Comparison of ENCODE assay signal across 8 mouse cellular contexts in genomic region chr6:90706490-90706889, GRCm38 (mm10).
DNase-seq lines count a peak whose midpoint lies in the region; ATAC-seq and TF ChIP-seq lines count a peak whose summit lies in the region.

No protein-coding gene starts in this region.

- no peak overlapping the region for H3K4me2 ChIP-seq in midbrain, embryonic 14.5 days (ENCODE audit: low read length)
- H3K4me2 ChIP-seq in forebrain, postnatal 0 days (ENCODE audit: low read depth): no peak overlapping the region
- H3K4me2 ChIP-seq in hindbrain, embryonic 16.5 days (ENCODE audit: low read length): no peak overlapping the region
- no peak overlapping the region for H3K4me2 ChIP-seq in neural tube, embryonic 13.5 days

- DNase-seq in midbrain, embryonic 14.5 days: no peak
- no peak for DNase-seq in midbrain, embryonic 10.5 days (ENCODE audit: low spot score)
- peak; percentile 39 for DNase-seq in forebrain, postnatal 0 days
- DNase-seq in adrenal gland, postnatal 10 days: no peak
- DNase-seq in ovary, postnatal 36 days (ENCODE audit: low spot score): no peak
- DNase-seq in T-cell, adult 2 months (ENCODE audit: low spot score): no peak

- H3K4me3 ChIP-seq in midbrain, embryonic 14.5 days (replicated peaks; ENCODE audit: low read depth, low read length): no peak overlapping the region
- no peak overlapping the region for H3K4me3 ChIP-seq in midbrain, embryonic 10.5 days
- H3K4me3 ChIP-seq in forebrain, postnatal 0 days (ENCODE audit: low read depth, low read length): no peak overlapping the region
- no peak overlapping the region for H3K4me3 ChIP-seq in hindbrain, embryonic 16.5 days (ENCODE audit: low read length)
- no peak overlapping the region for H3K4me3 ChIP-seq in neural tube, embryonic 13.5 days

- no peaks in the 10 kb centered on the region for H3K9me3 ChIP-seq in midbrain, embryonic 14.5 days (ENCODE audit: control insufficient read depth, low read length)
- no peaks in the 10 kb centered on the region for H3K9me3 ChIP-seq in midbrain, embryonic 10.5 days (replicated peaks)
- no peaks in the 10 kb centered on the region for H3K9me3 ChIP-seq in forebrain, postnatal 0 days (ENCODE audit: low read length)
- no peaks in the 10 kb centered on the region for H3K9me3 ChIP-seq in hindbrain, embryonic 16.5 days (ENCODE audit: control insufficient read depth, low read length)
- H3K9me3 ChIP-seq in neural tube, embryonic 13.5 days: no peaks in the 10 kb centered on the region

- peaks cover 39% of the 10 kb centered on the region for H3K4me1 ChIP-seq in midbrain, embryonic 14.5 days (ENCODE audit: control insufficient read depth, insufficient read depth, low read length)
- peaks cover 85% of the 10 kb centered on the region for H3K4me1 ChIP-seq in midbrain, embryonic 10.5 days
- H3K4me1 ChIP-seq in forebrain, postnatal 0 days (ENCODE audit: insufficient read depth): peaks cover 34% of the 10 kb centered on the region
- peaks cover 59% of the 10 kb centered on the region for H3K4me1 ChIP-seq in hindbrain, embryonic 16.5 days (ENCODE audit: control insufficient read depth, insufficient read depth, low read depth, low read length)
- H3K4me1 ChIP-seq in neural tube, embryonic 13.5 days (replicated peaks): peaks cover 89% of the 10 kb centered on the region

- H3K27ac ChIP-seq in midbrain, embryonic 14.5 days (replicated peaks; ENCODE audit: low read depth, low read length): 0 out of 2 replicates have a peak overlapping the region, but pooled peaks have one; percentile 13
- H3K27ac ChIP-seq in midbrain, embryonic 10.5 days (replicated peaks): no peak overlapping the region; the same call in 1 of the 2 replicates
- H3K27ac ChIP-seq in forebrain, postnatal 0 days (ENCODE audit: low read depth, low read length): peak overlapping the region; percentile 45; the same call in 1 of the 2 replicates
- H3K27ac ChIP-seq in hindbrain, embryonic 16.5 days (ENCODE audit: low read depth, low read length): peak overlapping the region; percentile 49; the same call in 1 of the 2 replicates
- H3K27ac ChIP-seq in neural tube, embryonic 13.5 days (replicated peaks): peak overlapping the region; percentile 35

- no peak for TF ChIP-seq CTCF in forebrain, postnatal 0 days (IDR thresholded peaks at IDR 0.05; ENCODE audit: low read depth)

- no peaks in the 10 kb centered on the region for H3K36me3 ChIP-seq in midbrain, embryonic 14.5 days (ENCODE audit: control insufficient read depth, insufficient read depth, low read length)
- H3K36me3 ChIP-seq in midbrain, embryonic 10.5 days: no peaks in the 10 kb centered on the region
- no peaks in the 10 kb centered on the region for H3K36me3 ChIP-seq in forebrain, postnatal 0 days (ENCODE audit: insufficient read depth)
- no peaks in the 10 kb centered on the region for H3K36me3 ChIP-seq in hindbrain, embryonic 16.5 days (ENCODE audit: control insufficient read depth, insufficient read depth, low read length)
- no peaks in the 10 kb centered on the region for H3K36me3 ChIP-seq in neural tube, embryonic 13.5 days

- H3K27me3 ChIP-seq in midbrain, embryonic 14.5 days (ENCODE audit: control insufficient read depth, insufficient read depth, low read length): no peaks in the 10 kb centered on the region
- no peaks in the 10 kb centered on the region for H3K27me3 ChIP-seq in midbrain, embryonic 10.5 days (ENCODE audit: low read depth, poor library complexity, severe bottlenecking)
- H3K27me3 ChIP-seq in forebrain, postnatal 0 days (ENCODE audit: insufficient read depth, low read length): no peaks in the 10 kb centered on the region
- no peaks in the 10 kb centered on the region for H3K27me3 ChIP-seq in hindbrain, embryonic 16.5 days (replicated peaks; ENCODE audit: control insufficient read depth, insufficient read depth, low read length)
- H3K27me3 ChIP-seq in neural tube, embryonic 13.5 days: no peaks in the 10 kb centered on the region

- ATAC-seq in midbrain, embryonic 14.5 days (ENCODE audit: low FRiP score, low TSS enrichment): no peak
- ATAC-seq in forebrain, postnatal 0 days: peak; percentile 79
- peak; percentile 78 for ATAC-seq in hindbrain, embryonic 16.5 days
- ATAC-seq in neural tube, embryonic 13.5 days (ENCODE audit: low read depth): no peak

- 81% methylated on average over 10 of the region's 10 CpGs for WGBS in midbrain, embryonic 14.5 days
- 88% methylated on average over 10 of the region's 10 CpGs for WGBS in midbrain, embryonic 10.5 days
- WGBS in forebrain, postnatal 0 days: 45% methylated on average over 10 of the region's 10 CpGs
- 66% methylated on average over 10 of the region's 10 CpGs for WGBS in hindbrain, embryonic 16.5 days
- WGBS in neural tube, embryonic 13.5 days: 73% methylated on average over 10 of the region's 10 CpGs

- no peak overlapping the region for H3K9ac ChIP-seq in midbrain, embryonic 14.5 days (replicated peaks; ENCODE audit: low read length)
- H3K9ac ChIP-seq in forebrain, postnatal 0 days: no peak overlapping the region
- no peak overlapping the region for H3K9ac ChIP-seq in hindbrain, embryonic 16.5 days (ENCODE audit: low read depth, low read length)
- 0 out of 2 replicates have a peak overlapping the region, but pooled peaks have one; percentile 22 for H3K9ac ChIP-seq in neural tube, embryonic 13.5 days

Comparison
In these comparisons a context has a peak if more than half of its experiments do, and no peak if none do; other contexts are left out.
1. ATAC-seq: peak in forebrain, postnatal 0 days (single experiment) and hindbrain, embryonic 16.5 days (single experiment); none in midbrain, embryonic 14.5 days (single experiment) and neural tube, embryonic 13.5 days (single experiment).